Mouse (Mus musculus) neural tube, embryonic 14.5 days (tissue): ENCODE data around the gene Fkbp4. TPM values are rescaled to one million over a fixed set of nuclear protein-coding genes. Genes with fewer than 3 reads are reported as not detected.

Source experiments
- ATAC-seq: fragments of 200-750 bp; cut with Nextera tagmentation; 2 replicates; pipeline ENCODE4 v1.8.0; 2017; ENCODE audit warnings: low read depth, mild to moderate bottlenecking, moderate TSS enrichment, moderate library complexity
- H3K27ac ChIP-seq: fragments of 300-500 bp; sonication (generic); 2 replicates; pipeline ENCODE4 v1.5.1; 2014; ENCODE audit warnings: low read depth, mild to moderate bottlenecking, control low read depth, low read length, moderate library complexity, mixed read lengths
- H3K27me3 ChIP-seq: fragments of 300-500 bp; sonication (generic); 2 replicates; pipeline ENCODE4 v1.6.1; 2014; ENCODE audit warnings: low read length; ENCODE audit not compliant: control insufficient read depth, insufficient read depth
- H3K36me3 ChIP-seq: fragments of 300-500 bp; sonication (generic); 2 replicates; pipeline ENCODE4 v1.6.1; 2014; ENCODE audit warnings: low read length, mixed read lengths; ENCODE audit not compliant: control insufficient read depth, insufficient read depth
- H3K4me1 ChIP-seq: fragments of 300-500 bp; sonication (generic); 2 replicates; pipeline ENCODE4 v1.6.1; 2014; ENCODE audit warnings: low read length; ENCODE audit not compliant: control insufficient read depth, insufficient read depth
- H3K4me2 ChIP-seq: fragments of 300-500 bp; sonication (generic); 2 replicates; pipeline ENCODE4 v1.6.1; 2014; ENCODE audit warnings: mild to moderate bottlenecking, low read depth, low read length, control low read depth
- H3K4me3 ChIP-seq: fragments of 300-500 bp; sonication (generic); 2 replicates; pipeline ENCODE4 v1.5.1; 2014; ENCODE audit warnings: low read depth, low read length, control low read depth, mixed read lengths
- H3K9ac ChIP-seq: fragments of 300-500 bp; sonication (generic); replicated peaks from 2 replicates; pipeline ENCODE4 v1.6.1; 2014; ENCODE audit warnings: low read depth, mild to moderate bottlenecking, control low read depth, low read length, mixed read lengths
- H3K9me3 ChIP-seq: fragments of 300-500 bp; sonication (generic); 2 replicates; pipeline ENCODE4 v1.6.1; 2016; ENCODE audit warnings: low read length; ENCODE audit not compliant: control insufficient read depth
- WGBS: fragments of 180-500 bp; shearing (Covaris S2); extraction: QIAGEN DNeasy Blood & Tissue Kit; methylation state at CpG from one replicate; pipeline ENCODE4 v1.1.7; 2014; 5-methylcytosine and 5-hydroxymethylcytosine counted together
- polyA plus RNA-seq: library from polyadenylated mRNA; unstranded; fragments of >200 nt; fragmentation: Nextera tagmentation; extraction: Ambion mirVana; gene quantifications from 2 replicates; pipeline ENCODE4 v1.2.1, GENCODE M21; 2014

The Fkbp4 gene
- polyA plus RNA-seq, 1 experiment from 2014 or later: 277 TPM

GRCm38 (mm10) chr6:128440238-128440637 lies 1.8 kb upstream of the Fkbp4 start:
- H3K27ac ChIP-seq: no peak overlapping the region
- no peak overlapping the region for H3K4me2 ChIP-seq
- no peaks in the 10 kb centered on the region for H3K27me3 ChIP-seq
- peaks cover 3% of the 10 kb centered on the region; the same call in 1 of the 2 replicates for H3K36me3 ChIP-seq
- H3K9ac ChIP-seq: no peak overlapping the region
- WGBS: 88% methylated on average over 2 of the region's 2 CpGs
- peaks cover 6% of the 10 kb centered on the region; the same call in 1 of the 2 replicates for H3K4me1 ChIP-seq
- ATAC-seq: no peak
- no peaks in the 10 kb centered on the region for H3K9me3 ChIP-seq
- no peak overlapping the region for H3K4me3 ChIP-seq

GRCm38 (mm10) chr6:128438871-128439341 lies 429 bp upstream of the Fkbp4 start:
- Histone ChIP-seq H3K4me1 (peaks cover 6% of the 10 kb centered on the region; the same call in 1 of the 2 replicates), H3K27me3 (no peaks in the 10 kb centered on the region), H3K4me3 (peak overlapping the region; percentile 99), H3K9me3 (no peaks in the 10 kb centered on the region), H3K36me3 (peaks cover 14% of the 10 kb centered on the region; the same call in 1 of the 2 replicates), H3K4me2 (peak overlapping the region; percentile 67), H3K27ac (peak overlapping the region; percentile 91; the same call in 1 of the 2 replicates), H3K9ac (0 out of 2 replicates have a peak overlapping the region, but pooled peaks have one; percentile 0)
- WGBS: 26% methylated on average over 18 of the region's 18 CpGs
- peak; percentile 58 for ATAC-seq

DNA sequence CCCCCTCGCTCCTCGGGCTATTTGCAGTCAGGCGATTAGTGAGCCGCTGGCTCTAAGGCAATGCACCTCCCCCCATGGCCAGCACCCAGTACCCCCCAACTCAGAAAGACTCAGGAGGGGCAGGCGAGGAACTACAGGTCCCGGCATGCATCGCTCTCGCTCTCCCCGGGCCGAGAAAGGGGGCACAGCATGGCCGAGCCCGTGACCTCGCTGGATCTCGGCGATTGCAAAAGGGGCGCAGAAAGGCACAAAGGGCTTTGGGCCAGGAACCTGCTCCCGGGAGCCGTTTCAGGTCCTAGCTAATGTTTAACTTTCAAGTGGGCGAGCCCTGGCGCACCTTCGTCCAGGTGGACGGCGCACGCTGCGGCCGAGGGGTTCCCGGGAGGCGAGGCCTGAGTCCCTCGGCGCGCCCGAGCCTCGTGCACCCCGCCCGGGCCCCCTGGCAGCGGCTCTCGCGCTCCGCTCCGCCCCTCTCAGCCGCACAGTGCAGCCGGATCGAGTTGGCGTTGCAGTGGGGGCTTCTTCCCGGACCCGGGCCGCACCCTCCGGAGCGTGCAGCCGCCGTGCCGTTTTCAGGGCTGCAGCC lies 653 bp downstream of the Fkbp4 start:
- peak overlapping the region; percentile 91 for H3K27ac ChIP-seq
- peaks cover 6% of the 10 kb centered on the region; the same call in 1 of the 2 replicates for H3K4me1 ChIP-seq
- peak; percentile 77 for ATAC-seq
- WGBS: under 1% methylated on average over 52 of the region's 52 CpGs
- no peaks in the 10 kb centered on the region for H3K27me3 ChIP-seq
- peak overlapping the region; percentile 67 for H3K4me2 ChIP-seq
- H3K9me3 ChIP-seq: no peaks in the 10 kb centered on the region
- peak overlapping the region; percentile 99 for H3K4me3 ChIP-seq
- H3K36me3 ChIP-seq: peaks cover 23% of the 10 kb centered on the region
- peak overlapping the region; percentile 96 for H3K9ac ChIP-seq

- H3K27ac ChIP-seq: peak overlapping the region; percentile 91
- H3K36me3 ChIP-seq: peaks cover 28% of the 10 kb centered on the region
- WGBS: 6% methylated on average over 10 of the region's 10 CpGs
- no peaks in the 10 kb centered on the region for H3K27me3 ChIP-seq
- peak overlapping the region; percentile 99 for H3K4me3 ChIP-seq
- H3K4me2 ChIP-seq: peak overlapping the region; percentile 67
- no peaks in the 10 kb centered on the region for H3K9me3 ChIP-seq
- ATAC-seq: no peak
- H3K9ac ChIP-seq: peak overlapping the region; percentile 96
- peaks cover 6% of the 10 kb centered on the region; the same call in 1 of the 2 replicates for H3K4me1 ChIP-seq
Observed at GRCm38 (mm10) chr6:128437288-128437687, 1.2 kb downstream of the Fkbp4 start.

- Histone ChIP-seq H3K9ac (no peak overlapping the region), H3K36me3 (peaks cover 36% of the 10 kb centered on the region)
- WGBS: 87% methylated on average over 8 of the region's 8 CpGs
Observed at GRCm38 (mm10) chr6:128436356-128437005, 2.0 kb downstream of the Fkbp4 start.

DNA sequence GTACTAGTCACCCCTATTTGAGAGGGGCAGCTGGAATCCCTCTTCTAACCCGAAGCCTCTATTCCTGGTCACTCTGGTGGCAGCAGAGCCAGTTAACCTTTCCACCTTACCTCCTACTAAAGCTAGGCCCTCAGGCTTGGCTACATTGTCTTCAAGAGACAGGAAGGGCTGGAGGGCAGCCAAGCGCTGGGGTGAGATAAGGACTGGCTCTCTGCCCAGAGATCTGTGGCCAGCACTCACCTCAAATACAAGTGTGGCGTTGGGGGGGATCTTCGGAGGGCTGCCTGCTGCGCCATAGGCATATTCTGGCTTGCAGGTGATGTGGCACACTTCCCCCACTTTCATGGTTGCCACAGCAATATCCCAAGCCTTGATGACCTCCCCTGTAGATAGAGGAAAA lies 3.0 kb downstream of the Fkbp4 start:
- no peak for ATAC-seq
- no peak overlapping the region for H3K27ac ChIP-seq
- H3K27me3 ChIP-seq: no peaks in the 10 kb centered on the region

More at GRCm38 (mm10) chr6:128436356-128437005, 2.0 kb downstream of the Fkbp4 start:
- Histone ChIP-seq H3K27ac (no peak overlapping the region), H3K9me3 (no peaks in the 10 kb centered on the region), H3K27me3 (no peaks in the 10 kb centered on the region), H3K4me2 (peak overlapping the region; percentile 67), H3K4me1 (peaks cover 6% of the 10 kb centered on the region; the same call in 1 of the 2 replicates), H3K4me3 (peak overlapping the region; percentile 99)
- ATAC-seq: no peak

DNA sequence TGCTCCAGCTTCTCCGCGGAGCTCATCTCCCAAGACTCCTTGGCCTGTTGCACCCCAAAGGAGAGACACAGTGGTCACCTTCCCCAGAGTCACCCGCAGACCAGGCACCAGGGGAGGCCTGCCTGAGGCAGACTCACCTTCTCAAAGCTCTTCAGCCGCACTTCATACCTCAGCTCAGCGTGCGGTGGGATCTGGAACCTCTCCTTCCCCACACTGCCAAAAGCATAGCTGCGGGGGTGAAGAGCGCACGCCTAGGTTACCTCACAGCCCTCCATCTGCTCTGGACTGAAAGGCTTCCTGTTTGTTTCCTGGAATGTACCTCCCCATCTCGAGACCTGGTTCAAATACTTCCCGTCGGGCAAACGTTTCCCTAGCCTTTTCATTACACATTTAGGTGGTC lies 4.9 kb downstream of the Fkbp4 start:
- no peak overlapping the region for H3K4me2 ChIP-seq
- peaks cover 50% of the 10 kb centered on the region for H3K36me3 ChIP-seq
- 97% methylated on average over 13 of the region's 13 CpGs for WGBS
- H3K4me1 ChIP-seq: peaks cover 6% of the 10 kb centered on the region; the same call in 1 of the 2 replicates
- no peak overlapping the region for H3K4me3 ChIP-seq
- H3K27ac ChIP-seq: no peak overlapping the region
- H3K27me3 ChIP-seq: no peaks in the 10 kb centered on the region
- ATAC-seq: no peak
- H3K9ac ChIP-seq: no peak overlapping the region
- H3K9me3 ChIP-seq: no peaks in the 10 kb centered on the region

More for the DNA sequence above, 3.0 kb downstream of the Fkbp4 start:
- Histone ChIP-seq H3K36me3 (peaks cover 42% of the 10 kb centered on the region), H3K9me3 (no peaks in the 10 kb centered on the region), H3K9ac (no peak overlapping the region), H3K4me2 (no peak overlapping the region), H3K4me1 (peaks cover 6% of the 10 kb centered on the region; the same call in 1 of the 2 replicates), H3K4me3 (no peak overlapping the region)
- WGBS: 84% methylated on average over 5 of the region's 5 CpGs

GRCm38 (mm10) chr6:128432356-128432915 lies 6.0 kb downstream of the Fkbp4 start:
- WGBS: 72% methylated on average over 13 of the region's 13 CpGs

More at GRCm38 (mm10) chr6:128432356-128432915, 6.0 kb downstream of the Fkbp4 start:
- Histone ChIP-seq H3K9ac (no peak overlapping the region), H3K4me3 (no peak overlapping the region), H3K27me3 (no peaks in the 10 kb centered on the region), H3K4me2 (no peak overlapping the region), H3K4me1 (peaks cover 6% of the 10 kb centered on the region; the same call in 1 of the 2 replicates), H3K27ac (no peak overlapping the region), H3K36me3 (peaks cover 50% of the 10 kb centered on the region), H3K9me3 (no peaks in the 10 kb centered on the region)
- ATAC-seq: no peak
